Mouse (Mus musculus): ENCODE results near the gene D930048N14Rik. TPM values are rescaled to one million over a fixed set of nuclear protein-coding genes. Genes with fewer than 3 reads are reported as not detected.
"Not testable (repeated sequence)": the region's sequence is repeated elsewhere in the genome, so short reads cannot be mapped to it uniquely, and the experiment has no call there.

The D930048N14Rik gene
- polyA plus RNA-seq, 1 experiment from 2014 or later, result 3.9 TPM

- 94% methylated on average over 2 of the region's 2 CpGs for WGBS
- Histone ChIP-seq H3K36me3 (ENCODE audit: control insufficient read depth, insufficient read depth, low read length) (peaks cover 52% of the 10 kb centered on the region), H3K9me3 (ENCODE audit: control insufficient read depth, low read length) (no peaks in the 10 kb centered on the region), H3K4me1 (replicated peaks; ENCODE audit: control insufficient read depth, insufficient read depth, low read length) (0 out of 2 replicates have a peak, but pooled peaks cover 9% of the 10 kb centered on the region), H3K9ac (ENCODE audit: low read length) (no peak overlapping the region), H3K4me3 (ENCODE audit: low read depth, low read length) (no peak overlapping the region), H3K4me2 (ENCODE audit: low read length) (no peak overlapping the region), H3K27ac (ENCODE audit: low read depth) (no peak overlapping the region), H3K27me3 (replicated peaks; ENCODE audit: control insufficient read depth, insufficient read depth, low read length) (no peaks in the 10 kb centered on the region)
- ATAC-seq (replicated peaks; ENCODE audit: low FRiP score, low TSS enrichment, low read depth) (no peak), DNase-seq (ENCODE audit: low spot score) (no peak)
Measured at GRCm38 (mm10) chr11:51621776-51622175, 29.0 kb upstream of the D930048N14Rik start.

- Histone ChIP-seq H3K27ac (ENCODE audit: low read depth) (no peak overlapping the region), H3K9ac (ENCODE audit: low read length) (no peak overlapping the region), H3K36me3 (ENCODE audit: control insufficient read depth, insufficient read depth, low read length) (peaks cover 63% of the 10 kb centered on the region), H3K4me2 (ENCODE audit: low read length) (no peak overlapping the region), H3K27me3 (replicated peaks; ENCODE audit: control insufficient read depth, insufficient read depth, low read length) (no peaks in the 10 kb centered on the region), H3K4me1 (replicated peaks; ENCODE audit: control insufficient read depth, insufficient read depth, low read length) (0 out of 2 replicates have a peak, but pooled peaks cover 9% of the 10 kb centered on the region), H3K4me3 (ENCODE audit: low read depth, low read length) (no peak overlapping the region), H3K9me3 (ENCODE audit: control insufficient read depth, low read length) (no peaks in the 10 kb centered on the region)
- ATAC-seq (replicated peaks; ENCODE audit: low FRiP score, low TSS enrichment, low read depth) (no peak), DNase-seq (ENCODE audit: low spot score) (no peak)
- WGBS, result 83% methylated on average over 7 of the region's 7 CpGs
Measured at GRCm38 (mm10) chr11:51622971-51623491, 27.7 kb upstream of the D930048N14Rik start.

GRCm38 (mm10) chr11:51625187-51625820 is 25.4 kb upstream of the D930048N14Rik start:
- ATAC-seq (replicated peaks; ENCODE audit: low FRiP score, low TSS enrichment, low read depth), result no peak
- WGBS, result 80% methylated on average over 5 of the region's 5 CpGs
- Histone ChIP-seq H3K4me1 (replicated peaks; ENCODE audit: control insufficient read depth, insufficient read depth, low read length) (0 out of 2 replicates have a peak, but pooled peaks cover 6% of the 10 kb centered on the region), H3K27me3 (replicated peaks; ENCODE audit: control insufficient read depth, insufficient read depth, low read length) (no peaks in the 10 kb centered on the region), H3K9me3 (ENCODE audit: control insufficient read depth, low read length) (no peaks in the 10 kb centered on the region), H3K4me3 (ENCODE audit: low read depth, low read length) (no peak overlapping the region), H3K4me2 (ENCODE audit: low read length) (no peak overlapping the region), H3K9ac (ENCODE audit: low read length) (no peak overlapping the region), H3K27ac (ENCODE audit: low read depth) (no peak overlapping the region), H3K36me3 (ENCODE audit: control insufficient read depth, insufficient read depth, low read length) (peaks cover 73% of the 10 kb centered on the region)
- DNase-seq (ENCODE audit: low spot score), result no peak

GRCm38 (mm10) chr11:51627425-51627824 is 23.3 kb upstream of the D930048N14Rik start:
- Histone ChIP-seq H3K4me3 (ENCODE audit: low read depth, low read length) (no peak overlapping the region), H3K27me3 (replicated peaks; ENCODE audit: control insufficient read depth, insufficient read depth, low read length) (no peaks in the 10 kb centered on the region), H3K4me1 (replicated peaks; ENCODE audit: control insufficient read depth, insufficient read depth, low read length) (no peaks in the 10 kb centered on the region), H3K4me2 (ENCODE audit: low read length) (no peak overlapping the region), H3K27ac (ENCODE audit: low read depth) (no peak overlapping the region), H3K9me3 (ENCODE audit: control insufficient read depth, low read length) (no peaks in the 10 kb centered on the region), H3K9ac (ENCODE audit: low read length) (no peak overlapping the region), H3K36me3 (ENCODE audit: control insufficient read depth, insufficient read depth, low read length) (peaks cover 64% of the 10 kb centered on the region)
- DNase-seq (ENCODE audit: low spot score) (no peak), ATAC-seq (replicated peaks; ENCODE audit: low FRiP score, low TSS enrichment, low read depth) (no peak)
- 94% methylated on average over 9 of the region's 9 CpGs for WGBS

- no peak overlapping the region for H3K27ac ChIP-seq (ENCODE audit: low read depth)
- 83% methylated on average over 8 of the region's 8 CpGs for WGBS
- DNase-seq (ENCODE audit: low spot score) (no peak), ATAC-seq (replicated peaks; ENCODE audit: low FRiP score, low TSS enrichment, low read depth) (no peak)
- peaks cover 59% of the 10 kb centered on the region for H3K36me3 ChIP-seq (ENCODE audit: control insufficient read depth, insufficient read depth, low read length)
- H3K4me1 ChIP-seq (replicated peaks; ENCODE audit: control insufficient read depth, insufficient read depth, low read length), result no peaks in the 10 kb centered on the region
- H3K9ac ChIP-seq (ENCODE audit: low read length), result no peak overlapping the region
- H3K27me3 ChIP-seq (replicated peaks; ENCODE audit: control insufficient read depth, insufficient read depth, low read length), result no peaks in the 10 kb centered on the region
- H3K9me3 ChIP-seq (ENCODE audit: control insufficient read depth, low read length), result no peaks in the 10 kb centered on the region
- H3K4me3 ChIP-seq (ENCODE audit: low read depth, low read length), result no peak overlapping the region
- no peak overlapping the region for H3K4me2 ChIP-seq (ENCODE audit: low read length)
Measured at GRCm38 (mm10) chr11:51627907-51628306, 22.8 kb upstream of the D930048N14Rik start.

GRCm38 (mm10) chr11:51629651-51630314 is 21.0 kb upstream of the D930048N14Rik start:
- H3K4me1 ChIP-seq (replicated peaks; ENCODE audit: control insufficient read depth, insufficient read depth, low read length), result no peaks in the 10 kb centered on the region
- H3K4me3 ChIP-seq (ENCODE audit: low read depth, low read length), result no peak overlapping the region
- no peaks in the 10 kb centered on the region for H3K9me3 ChIP-seq (ENCODE audit: control insufficient read depth, low read length)
- no peak for ATAC-seq (replicated peaks; ENCODE audit: low FRiP score, low TSS enrichment, low read depth)
- no peak for DNase-seq (ENCODE audit: low spot score)
- no peak overlapping the region for H3K9ac ChIP-seq (ENCODE audit: low read length)
- 79% methylated on average over 15 of the region's 15 CpGs for WGBS
- H3K36me3 ChIP-seq (ENCODE audit: control insufficient read depth, insufficient read depth, low read length), result peaks cover 40% of the 10 kb centered on the region
- H3K27me3 ChIP-seq (replicated peaks; ENCODE audit: control insufficient read depth, insufficient read depth, low read length), result no peaks in the 10 kb centered on the region
- no peak overlapping the region for H3K4me2 ChIP-seq (ENCODE audit: low read length)
- H3K27ac ChIP-seq (ENCODE audit: low read depth), result no peak overlapping the region

GRCm38 (mm10) chr11:51632130-51632753 is 18.5 kb upstream of the D930048N14Rik start:
- H3K36me3 ChIP-seq (ENCODE audit: control insufficient read depth, insufficient read depth, low read length), result peaks cover 18% of the 10 kb centered on the region
- no peak overlapping the region for H3K9ac ChIP-seq (ENCODE audit: low read length)
- no peak overlapping the region for H3K4me2 ChIP-seq (ENCODE audit: low read length)
- DNase-seq (ENCODE audit: low spot score) (no peak), ATAC-seq (replicated peaks; ENCODE audit: low FRiP score, low TSS enrichment, low read depth) (no peak)
- H3K27ac ChIP-seq (ENCODE audit: low read depth), result no peak overlapping the region
- no peaks in the 10 kb centered on the region for H3K9me3 ChIP-seq (ENCODE audit: control insufficient read depth, low read length)
- H3K27me3 ChIP-seq (replicated peaks; ENCODE audit: control insufficient read depth, insufficient read depth, low read length), result no peaks in the 10 kb centered on the region
- WGBS, result 83% methylated on average over 6 of the region's 6 CpGs
- peaks cover 6% of the 10 kb centered on the region for H3K4me1 ChIP-seq (replicated peaks; ENCODE audit: control insufficient read depth, insufficient read depth, low read length)
- no peak overlapping the region for H3K4me3 ChIP-seq (ENCODE audit: low read depth, low read length)

GRCm38 (mm10) chr11:51633200-51633599 is 17.6 kb upstream of the D930048N14Rik start:
- WGBS, result 93% methylated on average over 7 of the region's 7 CpGs
- not testable (repeated sequence) for H3K27me3 ChIP-seq (replicated peaks; ENCODE audit: control insufficient read depth, insufficient read depth, low read length); H3K27ac ChIP-seq (ENCODE audit: low read depth); H3K9ac ChIP-seq (ENCODE audit: low read length); DNase-seq (ENCODE audit: low spot score); H3K4me3 ChIP-seq (ENCODE audit: low read depth, low read length); H3K9me3 ChIP-seq (ENCODE audit: control insufficient read depth, low read length); ATAC-seq (replicated peaks; ENCODE audit: low FRiP score, low TSS enrichment, low read depth); H3K4me2 ChIP-seq (ENCODE audit: low read length); H3K36me3 ChIP-seq (ENCODE audit: control insufficient read depth, insufficient read depth, low read length)
- H3K4me1 ChIP-seq (replicated peaks; ENCODE audit: control insufficient read depth, insufficient read depth, low read length), result peaks cover 12% of the 10 kb centered on the region

All from intestine, embryonic 14.5 days (tissue).